Mouse (Mus musculus) megakaryocyte, embryonic 14.5 days (primary cell): ENCODE measurements around the gene Podn.

Source experiments
- FLI1 ChIP-seq: IDR thresholded peaks from 2 replicates; pipeline ENCODE4 v1.6.1; 2012; ENCODE audit warnings: low read length, inconsistent platforms, mixed read lengths
- GATA1 ChIP-seq: IDR thresholded peaks from 3 replicates; pipeline ENCODE4 v1.6.1; 2012; ENCODE audit warnings: mixed read lengths, low read length, inconsistent platforms, borderline replicate concordance

DNA sequence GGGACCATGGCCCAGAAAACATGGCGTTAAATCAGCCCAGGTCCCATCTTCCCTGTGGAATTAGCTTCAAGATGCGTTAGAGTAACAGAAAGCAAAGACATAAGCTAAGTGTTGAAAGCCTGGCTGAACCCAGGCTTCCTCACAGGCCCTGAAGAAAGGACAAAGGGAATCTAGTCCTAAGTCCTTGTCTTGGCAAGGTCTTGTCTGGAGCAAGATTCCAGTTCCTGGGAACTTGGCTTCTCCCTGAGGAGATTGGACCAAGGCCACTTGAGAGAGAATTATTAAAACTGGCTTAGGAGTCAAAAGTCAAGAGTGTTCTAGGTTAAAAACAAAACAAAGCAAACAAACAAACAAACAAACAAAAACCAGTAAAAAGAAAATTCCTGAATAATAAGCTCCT lies 32.1 kb upstream of the Podn start:
- TF ChIP-seq GATA1 (no peak), FLI1 (no peak)
